Mouse (Mus musculus): ENCODE results near the gene Akt2.

The Akt2 gene

GRCm38 (mm10) chr7:27591266-27592216 lies at the start of gene Akt2:
Gene Akt2 (plus strand): TSS chr7:27591552.
- DNase-seq (ENCODE audit: low spot score): peak; percentile 45

DNA sequence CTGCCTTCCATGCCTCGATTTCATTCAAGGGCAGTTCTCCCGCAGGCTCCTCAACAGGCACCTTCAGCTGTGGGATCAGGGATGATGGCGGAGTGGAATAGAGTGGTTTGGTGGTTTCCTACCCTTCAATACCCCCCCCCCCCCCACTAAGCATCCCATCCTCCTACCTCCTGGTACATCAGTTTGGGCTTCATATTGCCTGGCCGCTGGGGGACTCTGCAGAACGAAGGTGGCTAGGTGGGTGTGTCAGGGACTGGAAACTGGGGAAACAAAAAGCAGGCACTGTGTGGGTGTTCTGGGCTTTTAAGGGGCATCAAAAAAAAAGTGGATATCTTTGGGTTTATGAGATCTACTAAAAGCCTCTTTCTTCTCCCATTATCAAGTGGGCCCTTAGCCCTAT lies 49.4 kb upstream of the Akt2 start:
- DNase-seq (ENCODE audit: low spot score): no peak

- DNase-seq (ENCODE audit: low spot score): peak; percentile 35
Measured at GRCm38 (mm10) chr7:27542392-27543033, 48.8 kb upstream of the Akt2 start.

DNA sequence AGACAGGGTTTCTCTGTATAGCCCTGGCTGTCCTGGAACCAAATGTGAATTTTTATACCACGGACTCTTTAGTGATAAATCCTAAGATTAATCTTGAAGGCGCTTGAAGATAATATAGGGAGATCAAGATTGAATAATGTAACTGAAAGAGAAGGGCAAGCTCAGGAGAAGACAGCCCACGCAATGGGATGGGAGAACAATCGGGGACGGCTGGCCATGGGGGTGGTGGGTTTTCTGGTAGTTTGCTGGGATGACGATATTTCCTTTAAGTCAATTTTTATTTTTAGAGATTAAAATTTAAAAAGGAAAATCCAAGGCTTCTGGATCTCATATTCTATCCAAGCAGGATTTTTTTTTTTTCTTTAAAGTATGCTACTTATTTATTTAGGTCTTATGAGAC lies 48.3 kb upstream of the Akt2 start:
- no peak for DNase-seq (ENCODE audit: low spot score)

- no peak for DNase-seq (ENCODE audit: low spot score)
Measured at GRCm38 (mm10) chr7:27543851-27544250, 47.5 kb upstream of the Akt2 start.

GRCm38 (mm10) chr7:27544675-27545370 lies 46.5 kb upstream of the Akt2 start:
- no peak for DNase-seq (ENCODE audit: low spot score)

DNA sequence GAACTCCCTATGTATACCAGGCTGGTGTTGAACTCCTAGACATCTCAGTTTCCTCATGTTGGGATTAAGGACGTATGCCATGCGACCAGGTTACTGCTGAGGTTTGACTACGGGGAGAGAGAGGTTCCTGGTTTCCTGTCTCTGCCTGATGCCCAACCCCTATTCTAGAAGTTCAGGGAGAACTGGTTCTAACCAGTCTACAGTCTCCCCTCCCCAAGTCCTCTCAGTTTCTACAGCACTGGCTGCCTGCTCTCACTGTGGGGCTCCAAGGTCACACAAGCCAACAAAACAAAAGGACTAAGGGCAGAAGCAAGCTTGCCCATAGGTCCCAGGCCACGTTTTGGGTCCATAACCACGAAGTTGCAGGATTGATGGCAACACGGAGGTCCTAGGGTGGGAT lies 41.8 kb upstream of the Akt2 start:
- DNase-seq (ENCODE audit: low spot score): no peak

DNA sequence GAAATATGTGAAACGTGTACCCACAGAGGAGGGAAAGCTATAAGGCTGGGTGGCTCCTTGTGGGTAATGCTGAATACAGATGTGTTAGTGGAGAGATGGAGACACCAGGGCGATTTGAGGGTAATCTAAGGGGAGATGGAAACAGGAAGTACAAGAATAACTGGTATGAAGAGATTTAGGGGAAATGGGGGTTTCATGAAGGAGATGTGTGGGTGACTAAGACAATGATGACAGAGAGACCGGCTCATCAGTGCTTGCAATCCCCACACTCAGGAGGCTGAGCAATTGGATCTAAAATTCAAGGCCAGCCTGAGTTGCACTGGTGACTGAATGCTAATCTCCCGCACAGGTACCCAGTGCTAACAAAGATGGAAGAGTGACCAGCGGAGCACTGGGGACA lies 39.3 kb upstream of the Akt2 start:
- no peak for DNase-seq (ENCODE audit: low spot score)

- DNase-seq (ENCODE audit: low spot score): peak; percentile 82
Measured at GRCm38 (mm10) chr7:27552931-27553513, 38.3 kb upstream of the Akt2 start, which contains the start of the genes Pld3 and 2310022A10Rik. Gene Pld3 (minus strand): TSS chr7:27553218. Gene 2310022A10Rik (plus strand): TSS chr7:27553233.

GRCm38 (mm10) chr7:27560291-27560887 lies 31.0 kb upstream of the Akt2 start:
- no peak for DNase-seq (ENCODE audit: low spot score)

GRCm38 (mm10) chr7:27560978-27561377 lies 30.4 kb upstream of the Akt2 start:
- DNase-seq (ENCODE audit: low spot score): no peak

DNA sequence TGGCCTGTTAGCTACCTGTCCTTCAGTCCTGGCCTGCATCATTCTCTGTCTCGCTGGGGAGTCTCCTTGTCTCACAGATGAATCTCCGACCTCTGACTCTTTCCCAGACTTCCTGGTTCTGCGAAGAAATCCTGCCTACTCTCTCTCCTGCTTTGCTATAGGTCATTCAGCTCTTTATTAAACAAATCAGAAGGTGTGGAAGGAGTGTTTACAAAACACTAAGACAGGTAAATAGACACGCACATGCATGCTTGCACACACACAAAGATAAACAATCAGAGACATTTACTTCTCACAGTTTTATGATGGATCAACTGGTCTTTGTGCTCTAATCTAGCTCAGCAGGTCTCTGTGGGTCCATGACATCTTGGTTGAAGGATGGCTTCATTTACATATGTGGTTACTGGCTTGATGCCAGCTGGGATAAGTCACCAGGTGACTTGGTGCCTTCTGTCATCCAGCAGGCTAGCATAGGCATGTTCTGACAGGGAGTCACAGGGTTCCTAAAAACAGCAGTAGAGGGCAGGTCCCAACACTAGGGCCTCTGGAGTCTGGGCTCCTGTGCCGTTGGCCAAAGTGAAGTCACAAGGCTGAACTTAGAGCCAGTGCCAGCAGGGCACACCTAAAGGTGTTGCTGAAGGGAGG lies 21.6 kb upstream of the Akt2 start:
- no peak for DNase-seq (ENCODE audit: low spot score)

DNA sequence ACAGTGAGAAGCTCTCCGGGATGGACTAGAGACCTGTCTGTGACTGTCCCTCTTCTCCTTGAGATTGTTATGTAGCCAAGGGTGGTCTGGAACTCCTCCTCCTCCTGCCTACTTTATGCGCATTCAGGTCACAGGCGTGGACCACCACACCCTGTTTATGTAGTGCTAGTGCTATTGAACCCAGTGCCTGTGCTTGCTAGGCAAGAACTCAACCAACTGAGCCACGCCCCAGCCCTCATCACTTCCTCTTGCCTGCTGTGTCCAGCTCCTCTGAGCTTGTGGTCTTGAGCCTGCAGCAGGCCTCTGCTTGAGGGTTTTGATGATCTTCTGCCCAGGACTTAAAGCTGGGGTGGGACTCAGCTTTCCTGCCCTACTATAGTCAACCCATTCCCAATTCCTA lies 19.2 kb upstream of the Akt2 start:
- no peak for DNase-seq (ENCODE audit: low spot score)

DNA sequence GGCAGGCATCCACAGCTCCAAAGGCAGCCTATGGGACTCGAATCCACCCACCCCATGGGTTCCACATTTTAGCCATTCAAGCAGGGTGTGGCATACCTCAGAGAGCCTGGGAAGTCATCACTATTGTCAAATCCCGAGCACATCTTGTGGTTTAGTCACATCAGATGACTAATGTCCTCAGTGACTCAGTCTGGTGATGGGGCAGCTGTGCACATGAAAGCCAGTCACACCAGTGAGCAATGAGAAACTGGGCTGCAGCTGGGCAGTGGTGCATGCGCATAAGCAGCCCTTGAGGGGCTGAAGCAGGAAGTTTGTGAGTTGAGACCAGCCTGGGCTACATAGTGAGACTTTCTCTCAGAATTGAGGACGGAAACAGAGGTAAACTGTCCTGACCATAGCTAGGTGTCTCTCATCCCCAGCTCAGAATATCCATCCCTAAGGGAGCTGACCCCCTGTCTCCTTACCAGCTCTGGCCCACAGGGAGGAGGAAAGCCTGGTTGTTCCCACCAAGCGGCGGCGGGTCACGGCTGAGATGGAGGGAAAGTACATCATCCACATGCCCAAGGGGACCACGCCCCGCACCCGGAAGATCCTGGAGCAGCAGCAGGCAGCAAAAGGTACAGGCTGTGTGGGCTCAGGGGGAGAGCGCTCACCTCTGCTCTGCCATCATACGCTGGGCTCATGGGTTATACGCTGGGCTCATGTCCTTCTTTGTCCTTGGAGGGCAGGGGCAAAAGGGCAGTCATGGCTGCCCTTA lies 17.1 kb upstream of the Akt2 start:
- DNase-seq (ENCODE audit: low spot score): no peak

- no peak for DNase-seq (ENCODE audit: low spot score)
Measured at GRCm38 (mm10) chr7:27576914-27577313, 14.4 kb upstream of the Akt2 start.

GRCm38 (mm10) chr7:27577589-27577988 lies 13.8 kb upstream of the Akt2 start:
- no peak for DNase-seq (ENCODE audit: low spot score)

DNA sequence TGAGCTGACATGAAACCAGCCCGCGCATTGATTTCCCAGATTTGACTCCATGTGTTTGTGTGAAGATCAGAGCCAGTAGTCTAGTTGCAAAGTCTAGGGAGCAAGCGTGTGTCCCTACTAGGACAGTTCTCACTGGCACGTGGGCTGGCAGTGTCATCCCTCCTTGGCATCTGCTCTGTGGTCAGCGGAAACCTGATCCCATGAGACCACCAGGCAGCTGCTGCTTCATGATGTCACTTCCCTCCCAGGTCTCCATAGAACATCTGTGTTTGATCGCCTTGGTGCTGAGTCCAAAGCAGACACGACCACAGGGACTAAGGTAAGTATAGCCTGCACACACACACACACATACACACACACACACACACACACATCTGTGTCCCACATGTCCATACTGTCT lies 12.9 kb upstream of the Akt2 start:
- DNase-seq (ENCODE audit: low spot score): no peak

DNA sequence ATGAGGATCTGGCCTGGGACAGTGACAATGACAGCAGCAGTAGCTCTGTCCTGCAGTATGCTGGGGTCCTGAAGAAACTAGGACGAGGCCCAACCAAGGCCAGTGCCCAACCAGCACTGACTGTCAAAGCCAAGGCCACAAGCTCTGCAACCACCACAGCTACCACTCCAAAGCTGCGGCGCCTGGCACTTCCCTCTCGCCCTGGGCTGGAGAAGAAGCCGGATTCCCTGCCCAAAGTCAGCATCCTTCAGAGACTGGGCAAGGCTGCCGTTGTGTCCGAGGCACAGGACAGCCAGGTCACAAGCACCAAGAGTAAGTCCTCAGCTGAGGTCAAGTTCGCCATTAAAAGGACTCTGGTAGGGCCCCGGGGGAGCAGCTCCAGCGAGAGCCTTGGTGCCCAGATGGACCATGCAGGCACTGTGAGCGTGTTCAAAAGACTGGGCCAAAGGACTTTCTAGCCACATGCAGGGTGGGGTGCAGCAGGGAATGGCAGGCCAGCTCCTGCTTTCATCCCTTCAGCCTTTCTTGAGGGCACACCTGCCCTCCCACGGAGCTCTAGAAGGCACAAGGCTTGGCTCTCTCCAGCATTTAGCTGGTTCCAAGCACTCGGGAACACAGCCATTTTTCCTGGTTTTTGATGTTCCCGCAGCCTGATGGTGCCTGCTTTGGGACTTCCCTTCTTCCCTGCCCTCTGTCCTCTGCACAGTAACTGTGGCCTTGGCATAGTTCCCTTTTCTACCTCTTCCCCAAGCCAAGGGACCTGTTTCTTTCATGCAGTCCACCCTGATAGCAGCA lies 10.8 kb upstream of the Akt2 start:
- DNase-seq (ENCODE audit: low spot score): no peak

DNA sequence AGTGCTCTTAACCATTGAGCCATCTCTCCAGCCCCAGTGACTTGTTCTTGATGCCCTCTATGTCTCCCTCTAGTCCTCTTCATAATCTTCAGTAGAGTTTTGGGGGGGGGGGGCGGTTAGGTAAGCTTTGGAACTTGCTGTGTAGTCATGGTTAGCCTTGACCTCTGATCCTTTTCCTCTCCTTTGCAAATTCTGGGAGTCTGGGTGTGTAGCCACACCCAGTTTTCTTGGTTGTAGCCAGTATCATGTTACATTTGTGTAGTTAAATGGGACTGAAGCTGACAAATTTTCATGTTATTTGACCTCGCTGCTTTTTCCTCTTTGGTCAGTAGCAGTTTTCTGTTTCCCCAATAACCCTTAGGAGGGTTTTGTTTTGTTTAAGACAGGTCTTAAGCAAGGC lies 4.5 kb upstream of the Akt2 start:
- DNase-seq (ENCODE audit: low spot score): no peak

GRCm38 (mm10) chr7:27587741-27588140 lies 3.6 kb upstream of the Akt2 start:
- DNase-seq (ENCODE audit: low spot score): no peak

Data from urinary bladder, postnatal 10 days (tissue).